Mouse (Mus musculus) neural tube, embryonic 11.5 days (tissue): Measurements from ENCODE around the gene Gm5148. TPM values are rescaled to one million over a fixed set of nuclear protein-coding genes. Genes with fewer than 3 reads are reported as not detected.

Experiments
- ATAC-seq: fragments of 200-750 bp; cut with Nextera tagmentation; 2 replicates; pipeline ENCODE4 v1.8.0; 2017; ENCODE audit warnings: moderate number of reproducible peaks, mild to moderate bottlenecking, moderate TSS enrichment, moderate library complexity; ENCODE audit not compliant: insufficient read depth, low FRiP score, low TSS enrichment
- DNase-seq: peaks from one replicate; pipeline ENCODE4 v3.0.0-alpha.2; 2015; ENCODE audit warnings: low spot score
- H3K27ac ChIP-seq: fragments of 300-500 bp; sonication (generic); 2 replicates; pipeline ENCODE4 v1.5.1; 2014; ENCODE audit warnings: low read depth, mild to moderate bottlenecking, low read length
- H3K27me3 ChIP-seq: fragments of 300-500 bp; sonication (generic); 2 replicates; pipeline ENCODE4 v1.6.1; 2014; ENCODE audit warnings: mild to moderate bottlenecking, low read length, mixed read lengths; ENCODE audit not compliant: control insufficient read depth, insufficient read depth
- H3K36me3 ChIP-seq: fragments of 300-500 bp; sonication (generic); 2 replicates; pipeline ENCODE4 v1.6.1; 2014; ENCODE audit warnings: mild to moderate bottlenecking, low read length, moderate library complexity, mixed read lengths; ENCODE audit not compliant: control insufficient read depth, insufficient read depth
- H3K4me1 ChIP-seq: fragments of 300-500 bp; sonication (generic); 2 replicates; pipeline ENCODE4 v1.6.1; 2014; ENCODE audit warnings: low read length, mixed read lengths; ENCODE audit not compliant: control insufficient read depth, insufficient read depth
- H3K4me2 ChIP-seq: fragments of 300-500 bp; sonication (generic); 2 replicates; pipeline ENCODE4 v1.6.1; 2014; ENCODE audit warnings: low read depth, mild to moderate bottlenecking, moderate library complexity
- H3K4me3 ChIP-seq: fragments of 300-500 bp; sonication (generic); 2 replicates; pipeline ENCODE4 v1.5.1; 2014; ENCODE audit warnings: low read depth, low read length
- H3K9ac ChIP-seq: fragments of 300-500 bp; sonication (generic); 2 replicates; pipeline ENCODE4 v1.6.1; 2014; ENCODE audit warnings: mild to moderate bottlenecking, low read length
- H3K9me3 ChIP-seq: fragments of 300-500 bp; sonication (generic); 2 replicates; pipeline ENCODE4 v1.6.1; 2016; ENCODE audit warnings: low read length; ENCODE audit not compliant: control insufficient read depth
- WGBS: fragments of 180-500 bp; shearing (Covaris S2); extraction: QIAGEN DNeasy Blood & Tissue Kit; methylation state at CpG from one replicate; pipeline ENCODE4 v1.1.7; 2014; 5-methylcytosine and 5-hydroxymethylcytosine counted together
- polyA plus RNA-seq: library from polyadenylated mRNA; unstranded; fragments of >200 nt; fragmentation: Nextera tagmentation; extraction: Ambion mirVana; gene quantifications from 2 replicates; pipeline ENCODE4 v1.2.1, GENCODE M21; 2014

Gene Gm5148
- polyA plus RNA-seq, 1 experiment from 2014 or later = 3.2 TPM

DNA sequence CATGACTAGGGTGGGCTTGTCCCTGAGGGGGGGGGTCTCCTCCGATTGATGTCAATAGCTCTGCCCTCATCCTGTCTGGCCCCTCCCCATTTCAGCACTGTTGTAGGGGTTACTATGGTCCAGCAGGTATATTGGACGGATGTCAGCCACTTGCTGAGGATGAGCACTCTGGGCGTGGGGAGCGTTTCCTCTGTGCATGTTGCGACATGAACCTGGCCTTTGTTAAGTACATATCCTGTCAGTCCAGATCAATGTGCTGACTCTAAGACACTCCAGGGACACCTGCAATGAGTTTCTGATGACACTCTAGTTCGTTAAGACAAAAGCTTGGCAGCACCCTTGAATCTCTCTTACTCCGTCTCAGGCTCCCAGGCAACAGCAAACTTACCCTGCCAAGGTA, 8.6 kb downstream of the Gm5148 start:
- Histone ChIP-seq H3K36me3 (no peaks in the 10 kb centered on the region), H3K9me3 (no peaks in the 10 kb centered on the region), H3K27me3 (no peaks in the 10 kb centered on the region), H3K4me2 (no peak overlapping the region), H3K4me3 (no peak overlapping the region), H3K27ac (no peak overlapping the region), H3K9ac (no peak overlapping the region), H3K4me1 (no peaks in the 10 kb centered on the region)
- WGBS = 86% methylated on average over 7 of the region's 7 CpGs
- ATAC-seq (no peak), DNase-seq (no peak)

DNA sequence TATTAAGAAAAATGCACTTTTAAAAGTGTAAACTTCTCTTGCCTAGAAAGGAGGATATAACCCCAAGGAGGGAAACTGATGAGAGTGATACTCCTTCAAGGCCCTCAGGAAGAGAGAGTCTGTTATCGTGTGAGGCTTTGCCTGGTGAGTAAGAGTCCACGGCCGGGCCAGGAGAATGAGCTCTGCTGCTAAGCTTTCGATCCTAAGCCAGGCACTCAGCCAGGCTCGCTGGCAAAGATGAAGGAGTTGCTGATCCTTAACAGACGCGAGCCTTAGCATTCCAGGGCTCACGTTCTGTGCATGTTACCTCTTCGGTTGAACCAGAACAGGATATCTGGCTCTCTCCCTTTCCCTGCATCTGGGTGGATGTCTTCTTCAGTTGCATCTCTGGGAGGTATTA, 11.8 kb downstream of the Gm5148 start:
- no peak for DNase-seq

DNA sequence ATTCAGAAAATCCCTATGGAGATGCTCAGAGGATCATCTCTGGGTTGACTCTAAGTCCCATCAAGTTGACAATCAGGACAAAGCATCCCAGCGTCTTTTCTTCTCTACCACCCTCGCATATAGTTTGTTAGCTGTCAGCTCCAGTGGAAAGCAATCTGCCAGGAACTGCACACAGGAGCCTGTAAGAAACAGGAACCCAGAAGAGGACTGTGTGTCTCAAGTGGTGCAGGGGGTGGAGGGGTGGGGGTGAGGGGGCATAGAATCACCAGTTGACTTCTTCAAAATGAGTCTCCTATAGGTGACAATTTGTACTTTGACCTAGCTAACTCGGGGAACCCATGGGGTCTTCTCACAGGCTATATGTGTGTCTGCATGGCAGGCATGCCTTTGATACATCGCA, 12.7 kb downstream of the Gm5148 start:
- ATAC-seq = no peak
- Histone ChIP-seq H3K27ac (no peak overlapping the region), H3K4me2 (no peak overlapping the region), H3K9me3 (no peaks in the 10 kb centered on the region), H3K4me1 (no peaks in the 10 kb centered on the region), H3K4me3 (no peak overlapping the region), H3K27me3 (no peaks in the 10 kb centered on the region), H3K36me3 (no peaks in the 10 kb centered on the region), H3K9ac (no peak overlapping the region)
- 85% methylated on average over 4 of the region's 4 CpGs for WGBS
- DNase-seq = no peak

More for the DNA sequence above, 11.8 kb downstream of the Gm5148 start:
- Histone ChIP-seq H3K36me3 (no peaks in the 10 kb centered on the region), H3K27ac (no peak overlapping the region), H3K9me3 (no peaks in the 10 kb centered on the region), H3K27me3 (no peaks in the 10 kb centered on the region), H3K4me2 (no peak overlapping the region), H3K4me3 (no peak overlapping the region), H3K9ac (no peak overlapping the region), H3K4me1 (no peaks in the 10 kb centered on the region)
- WGBS = 79% methylated on average over 9 of the region's 9 CpGs
- ATAC-seq = no peak

DNA sequence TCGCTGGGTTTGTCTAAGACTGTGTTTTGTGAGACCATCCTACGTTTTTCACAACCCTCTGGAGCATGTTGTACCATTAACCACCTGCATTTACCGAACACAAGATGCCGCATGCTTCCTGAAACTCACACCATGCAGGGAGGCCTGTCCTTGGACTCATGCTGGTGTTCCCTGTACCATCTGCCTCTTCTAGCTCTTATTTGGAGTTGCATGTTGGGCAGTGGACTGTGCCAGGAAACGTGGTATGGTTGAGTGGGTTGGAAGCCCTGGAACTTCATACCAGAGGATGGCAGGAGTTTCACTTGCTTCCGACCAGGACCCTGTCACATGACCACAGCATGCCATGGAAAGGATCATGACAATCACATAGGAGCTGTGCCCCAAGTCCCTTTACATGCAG, 16.5 kb downstream of the Gm5148 start:
- Histone ChIP-seq H3K27me3 (no peaks in the 10 kb centered on the region), H3K36me3 (no peaks in the 10 kb centered on the region), H3K27ac (no peak overlapping the region), H3K4me3 (no peak overlapping the region), H3K4me1 (no peaks in the 10 kb centered on the region), H3K9ac (no peak overlapping the region), H3K9me3 (no peaks in the 10 kb centered on the region), H3K4me2 (no peak overlapping the region)
- DNase-seq (no peak), ATAC-seq (no peak)
- 90% methylated on average over 6 of the region's 6 CpGs for WGBS

DNA sequence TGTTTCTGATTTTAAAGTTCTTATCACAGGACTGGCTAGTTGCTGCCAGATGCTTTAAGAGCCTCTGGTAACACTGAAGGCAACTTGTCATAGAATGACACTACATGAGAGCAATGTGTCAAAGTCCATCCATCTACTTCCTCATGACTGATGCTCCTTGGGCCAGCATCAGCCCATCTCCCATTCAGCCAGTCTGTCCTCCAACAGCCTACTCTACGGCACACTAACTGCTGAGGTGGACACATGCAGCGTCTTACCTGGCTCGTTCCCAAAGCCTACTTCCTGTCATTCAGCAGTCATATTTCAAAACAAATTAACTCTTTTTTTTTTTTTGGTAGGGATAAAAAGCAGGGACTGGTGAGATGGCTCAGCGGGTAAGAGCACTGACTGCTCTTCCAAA, 17.9 kb downstream of the Gm5148 start:
- Histone ChIP-seq H3K36me3 (no peaks in the 10 kb centered on the region), H3K4me2 (no peak overlapping the region), H3K9ac (no peak overlapping the region), H3K27me3 (no peaks in the 10 kb centered on the region), H3K9me3 (no peaks in the 10 kb centered on the region), H3K4me1 (no peaks in the 10 kb centered on the region), H3K4me3 (no peak overlapping the region), H3K27ac (no peak overlapping the region)
- DNase-seq = no peak
- no peak for ATAC-seq
- 88% methylated on average over 4 of the region's 4 CpGs for WGBS

DNA sequence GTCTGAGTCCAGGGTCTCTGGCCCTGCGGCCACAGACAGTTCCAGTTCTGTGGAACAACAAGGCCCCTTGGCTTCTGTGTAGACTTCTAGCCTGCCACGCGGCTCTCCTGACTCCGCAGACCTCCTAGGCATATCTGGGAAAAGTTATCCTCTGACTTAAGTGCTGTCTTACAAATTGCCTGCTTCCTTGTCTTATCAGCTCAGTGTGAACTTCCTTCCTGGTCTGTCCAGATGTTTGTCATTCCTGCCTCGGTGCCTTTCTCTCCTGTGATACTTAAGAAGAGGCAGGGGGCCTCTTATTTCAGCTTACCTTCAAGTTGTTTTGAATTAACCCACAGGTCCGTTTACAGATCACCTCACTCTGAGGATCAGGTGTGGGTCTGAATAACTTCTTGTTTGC, 18.9 kb downstream of the Gm5148 start:
- 55% methylated on average over 6 of the region's 6 CpGs for WGBS
- no peak for DNase-seq
- H3K27ac ChIP-seq = no peak overlapping the region

DNA sequence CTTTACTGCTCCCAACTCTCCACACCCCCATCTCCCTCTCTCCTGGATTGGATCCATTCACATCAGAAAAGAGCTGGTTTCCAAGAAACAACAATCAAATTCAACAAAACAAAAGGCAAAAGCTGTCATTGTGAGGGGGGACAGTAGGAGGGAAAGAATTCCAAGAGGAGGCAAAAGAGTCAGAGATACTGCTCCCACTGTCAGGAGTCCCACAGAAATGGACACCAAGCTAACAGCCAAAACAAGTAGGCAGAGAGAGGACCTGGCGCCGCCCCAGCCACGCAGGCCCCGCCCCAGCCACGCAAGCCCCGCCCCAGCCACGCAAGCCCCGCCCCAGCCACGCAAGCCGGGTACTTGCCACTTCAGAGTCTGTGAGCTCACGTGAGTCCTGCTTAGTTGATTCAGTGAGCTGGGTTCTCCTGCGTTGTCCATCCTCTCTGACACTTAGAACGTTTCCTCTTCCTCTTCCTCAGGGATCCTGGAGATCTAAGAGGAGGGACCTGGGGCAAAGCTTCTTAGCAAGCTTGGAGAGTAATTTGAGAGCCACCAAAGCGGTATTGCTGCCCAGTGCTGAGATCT, 19.5 kb downstream of the Gm5148 start:
- no peaks in the 10 kb centered on the region for H3K36me3 ChIP-seq
- no peak for DNase-seq
- no peak for ATAC-seq
- no peaks in the 10 kb centered on the region for H3K27me3 ChIP-seq
- no peak overlapping the region for H3K9ac ChIP-seq
- H3K9me3 ChIP-seq = no peaks in the 10 kb centered on the region
- no peak overlapping the region for H3K4me3 ChIP-seq
- no peaks in the 10 kb centered on the region for H3K4me1 ChIP-seq
- no peak overlapping the region for H3K4me2 ChIP-seq
- H3K27ac ChIP-seq = no peak overlapping the region
- WGBS = 43% methylated on average over 14 of the region's 14 CpGs

More for the DNA sequence above, 18.9 kb downstream of the Gm5148 start:
- Histone ChIP-seq H3K9ac (no peak overlapping the region), H3K4me1 (no peaks in the 10 kb centered on the region), H3K36me3 (no peaks in the 10 kb centered on the region), H3K27me3 (no peaks in the 10 kb centered on the region), H3K9me3 (no peaks in the 10 kb centered on the region), H3K4me3 (no peak overlapping the region), H3K4me2 (no peak overlapping the region)
- no peak for ATAC-seq

DNA sequence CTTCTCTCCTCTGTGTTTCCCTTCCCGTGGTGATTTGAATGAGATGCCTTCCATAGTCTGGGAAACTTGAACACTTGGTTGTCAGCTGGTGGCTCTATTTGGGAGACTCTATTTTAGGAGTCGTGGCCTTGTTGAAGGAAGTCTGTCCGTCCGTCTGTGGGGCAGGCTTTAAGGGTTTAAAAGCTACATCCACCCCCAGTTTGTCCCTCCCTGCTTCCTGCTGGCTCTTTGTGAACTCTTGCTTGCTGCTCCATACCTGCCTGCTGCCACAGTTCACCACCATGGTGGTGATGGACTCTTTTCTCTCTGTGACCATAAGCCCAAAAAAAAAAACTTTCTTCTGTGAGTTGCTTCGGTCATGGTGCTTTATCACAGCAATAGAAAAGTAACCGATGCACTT, 21.2 kb downstream of the Gm5148 start:
- Histone ChIP-seq H3K27ac (no peak overlapping the region), H3K9me3 (no peaks in the 10 kb centered on the region), H3K36me3 (no peaks in the 10 kb centered on the region), H3K4me1 (no peaks in the 10 kb centered on the region), H3K4me3 (no peak overlapping the region), H3K4me2 (no peak overlapping the region), H3K9ac (no peak overlapping the region), H3K27me3 (no peaks in the 10 kb centered on the region)
- ATAC-seq = no peak
- 90% methylated on average over 6 of the region's 6 CpGs for WGBS
- DNase-seq = no peak

DNA sequence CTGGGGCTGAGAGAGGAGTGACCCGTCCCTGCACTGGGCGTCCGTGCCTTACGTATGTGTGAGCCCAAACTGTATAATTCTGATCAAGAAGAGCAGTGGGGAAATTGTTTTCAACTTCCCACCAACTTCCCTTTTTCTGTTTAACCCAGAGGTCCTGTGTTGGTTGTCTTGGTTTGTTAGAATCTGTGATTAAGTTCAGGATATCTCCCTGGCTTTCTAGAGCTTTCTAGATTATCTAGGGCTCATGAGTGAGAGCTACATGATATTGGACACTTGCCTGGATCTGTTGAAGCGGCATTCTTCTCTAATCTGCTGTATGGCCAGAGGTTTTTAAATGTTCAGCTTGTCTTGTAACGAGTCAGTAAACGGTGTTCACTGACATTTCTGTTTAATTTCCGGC, 30.7 kb downstream of the Gm5148 start:
- ATAC-seq (no peak), DNase-seq (no peak)
- Histone ChIP-seq H3K4me3 (no peak overlapping the region), H3K4me2 (no peak overlapping the region), H3K27me3 (no peaks in the 10 kb centered on the region), H3K9ac (no peak overlapping the region), H3K36me3 (no peaks in the 10 kb centered on the region), H3K27ac (no peak overlapping the region), H3K4me1 (peaks cover 4% of the 10 kb centered on the region; the same call in 1 of the 2 replicates), H3K9me3 (no peaks in the 10 kb centered on the region)
- WGBS = 87% methylated on average over 8 of the region's 8 CpGs
